Mouse (Mus musculus) brain, adult 2 months (tissue): ENCODE results near the gene Rad54l2.

Experiments used
- DNase-seq: peaks from one replicate; pipeline ENCODE4 v3.0.0; 2011; ENCODE audit warnings: low read depth, low spot score

Rad54l2 gene

GRCm38 (mm10) chr9:106676571-106676970, 112.4 kb downstream of the Rad54l2 start:
- DNase-seq, result no peak

GRCm38 (mm10) chr9:106675965-106676364, 113.0 kb downstream of the Rad54l2 start:
- DNase-seq, result peak; percentile 74

GRCm38 (mm10) chr9:106675480-106675879, 113.5 kb downstream of the Rad54l2 start:
- DNase-seq, result peak; percentile 92

GRCm38 (mm10) chr9:106673860-106674259, 115.1 kb downstream of the Rad54l2 start:
- DNase-seq, result no peak

GRCm38 (mm10) chr9:106664856-106665255, 124.1 kb downstream of the Rad54l2 start:
- DNase-seq, result no peak

GRCm38 (mm10) chr9:106664433-106664832, 124.6 kb downstream of the Rad54l2 start:
- peak; percentile 96 for DNase-seq

GRCm38 (mm10) chr9:106663200-106663599, 125.8 kb downstream of the Rad54l2 start:
- no peak for DNase-seq

GRCm38 (mm10) chr9:106659935-106660334, 129.1 kb downstream of the Rad54l2 start:
- no peak for DNase-seq

- no peak for DNase-seq
Measured at GRCm38 (mm10) chr9:106659441-106659840, 129.6 kb downstream of the Rad54l2 start.

- peak; percentile 54 for DNase-seq
Measured at GRCm38 (mm10) chr9:106657592-106657991, 131.4 kb downstream of the Rad54l2 start.

GRCm38 (mm10) chr9:106656820-106657219, 132.2 kb downstream of the Rad54l2 start:
- peak; percentile 77 for DNase-seq

GRCm38 (mm10) chr9:106655884-106656720, 132.9 kb downstream of the Rad54l2 start, which contains the start of gene Grm2:
Gene Grm2 (minus strand): TSS chr9:106656082.
- peak; percentile 45 for DNase-seq

GRCm38 (mm10) chr9:106652720-106653119, 136.3 kb downstream of the Rad54l2 start:
- DNase-seq, result peak; percentile 68

GRCm38 (mm10) chr9:106647226-106647625, 141.8 kb downstream of the Rad54l2 start:
- peak; percentile 27 for DNase-seq

- DNase-seq, result peak; percentile 64
Measured at GRCm38 (mm10) chr9:106645684-106646271, 143.2 kb downstream of the Rad54l2 start.

- no peak for DNase-seq
Measured at GRCm38 (mm10) chr9:106643787-106644186, 145.2 kb downstream of the Rad54l2 start.

- peak; percentile 88 for DNase-seq
Measured at GRCm38 (mm10) chr9:106643128-106643527, 145.9 kb downstream of the Rad54l2 start.

GRCm38 (mm10) chr9:106641346-106641745, 147.6 kb downstream of the Rad54l2 start:
- DNase-seq, result no peak

GRCm38 (mm10) chr9:106638154-106638553, 150.8 kb downstream of the Rad54l2 start:
- no peak for DNase-seq
